In the genomic region with DNA sequence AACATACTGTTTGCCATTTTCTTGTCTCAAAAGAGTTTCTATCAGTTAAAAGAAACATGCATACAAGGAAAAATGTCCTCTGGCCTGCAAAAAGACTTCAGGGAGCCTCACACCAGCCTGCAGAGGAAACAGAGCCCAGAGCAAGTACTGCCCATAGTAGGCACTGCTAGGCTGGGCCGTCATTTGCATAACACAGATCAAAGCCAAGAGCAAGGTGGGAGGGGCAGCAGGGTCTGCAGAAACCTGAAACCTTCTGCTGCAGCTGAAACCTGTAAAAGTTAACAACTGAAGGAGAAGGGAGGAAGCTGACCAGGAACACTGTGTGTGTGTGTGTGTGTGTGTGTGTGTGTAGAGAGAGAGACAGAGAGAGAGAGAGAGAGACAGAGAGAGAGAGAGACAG, we compare ENCODE assay signal across 24 mouse cellular contexts.
DNase-seq lines count a peak whose midpoint lies in the region; ATAC-seq and TF ChIP-seq lines count a peak whose summit lies in the region.
"Had no signal": no experiment of that assay in that cellular context is flagged by ENCODE, and none has a peak within 500 bp of the region (broad histone marks: within the 10 kb centered on the region; RNA-seq: fewer than 3 reads in every experiment).

No protein-coding gene starts in this region.

- H3K9ac ChIP-seq in kidney, embryonic 15.5 days: no peak overlapping the region
- no peak overlapping the region for H3K9ac ChIP-seq in embryonic facial prominence, embryonic 11.5 days (replicated peaks; ENCODE audit: low read length)
- H3K9ac ChIP-seq: heart, embryonic 15.5 days; hindbrain, embryonic 15.5 days; intestine, embryonic 15.5 days; liver, postnatal 0 days; neural tube, embryonic 15.5 days had no signal

- no peaks in the 10 kb centered on the region for H3K27me3 ChIP-seq in kidney, embryonic 15.5 days
- H3K27me3 ChIP-seq in embryonic facial prominence, embryonic 11.5 days (ENCODE audit: control insufficient read depth, insufficient read depth, low read length): no peaks in the 10 kb centered on the region
- H3K27me3 ChIP-seq: heart, embryonic 15.5 days; hindbrain, embryonic 15.5 days; intestine, embryonic 15.5 days; neural tube, embryonic 15.5 days had no signal

- no peak overlapping the region for H3K4me3 ChIP-seq in kidney, embryonic 15.5 days (replicated peaks)
- H3K4me3 ChIP-seq in embryonic facial prominence, embryonic 11.5 days (ENCODE audit: low read depth, low read length): no peak overlapping the region
- H3K4me3 ChIP-seq: heart, embryonic 15.5 days; hindbrain, embryonic 15.5 days; intestine, embryonic 15.5 days; neural tube, embryonic 15.5 days had no signal

- no peak overlapping the region for H3K4me2 ChIP-seq in kidney, embryonic 15.5 days
- H3K4me2 ChIP-seq in embryonic facial prominence, embryonic 11.5 days (ENCODE audit: low read depth, low read length): no peak overlapping the region
- H3K4me2 ChIP-seq: heart, embryonic 15.5 days; hindbrain, embryonic 15.5 days; intestine, embryonic 15.5 days; liver, embryonic 11.5 days; midbrain, embryonic 11.5 days; neural tube, embryonic 15.5 days had no signal

- no peak for TF ChIP-seq POLR2A in brain, embryonic 14.5 days (IDR thresholded peaks at IDR 0.05; ENCODE audit: borderline replicate concordance, extremely low read depth, insufficient read depth, insufficient read length, poor library complexity, severe bottlenecking)

- H3K27ac ChIP-seq in kidney, embryonic 15.5 days: no peak overlapping the region
- H3K27ac ChIP-seq in embryonic facial prominence, embryonic 11.5 days (replicated peaks; ENCODE audit: low read depth, low read length): no peak overlapping the region
- H3K27ac ChIP-seq: heart, embryonic 15.5 days; hindbrain, embryonic 15.5 days; intestine, embryonic 15.5 days; macrophage; neural tube, embryonic 15.5 days had no signal

- no peak for DNase-seq in kidney, adult 11 months
- peak; percentile 0 for DNase-seq in brain, embryonic 14.5 days (ENCODE audit: low read depth)
- DNase-seq in embryonic facial prominence, embryonic 11.5 days (ENCODE audit: low spot score): peak; percentile 1
- DNase-seq in heart, postnatal 25 days (ENCODE audit: low spot score): no peak
- no peak for DNase-seq in heart, adult 18-20 months
- DNase-seq in cerebellum, adult 11-12 months: no peak
- DNase-seq: adrenal gland, postnatal 25 days; cerebellum, postnatal 10 days; gastrocnemius, postnatal 36 days; heart, postnatal 4 days; left cerebral cortex, postnatal 4 days; liver, postnatal 0 days; right cerebral cortex, adult 18-20 months; thymus, adult 18-20 months; thymus, postnatal 4 days had no signal

- intact Hi-C loops in heart, postnatal 25 days (cut with DNase I): no loop called here

- H3K9me3 ChIP-seq in kidney, embryonic 15.5 days (replicated peaks): no peaks in the 10 kb centered on the region
- no peaks in the 10 kb centered on the region for H3K9me3 ChIP-seq in embryonic facial prominence, embryonic 11.5 days (replicated peaks; ENCODE audit: control insufficient read depth, low read length)
- H3K9me3 ChIP-seq: heart, embryonic 15.5 days; hindbrain, embryonic 15.5 days; intestine, embryonic 15.5 days; neural tube, embryonic 15.5 days had no signal

- WGBS in kidney, embryonic 15.5 days: 6% methylated on average over 1 of the region's 1 CpGs
- 10% methylated on average over 1 of the region's 1 CpGs for WGBS in embryonic facial prominence, embryonic 11.5 days

- H3K4me1 ChIP-seq in kidney, embryonic 15.5 days: no peaks in the 10 kb centered on the region
- H3K4me1 ChIP-seq in embryonic facial prominence, embryonic 11.5 days (ENCODE audit: control insufficient read depth, insufficient read depth, low read length): no peaks in the 10 kb centered on the region
- H3K4me1 ChIP-seq: heart, embryonic 15.5 days; hindbrain, embryonic 15.5 days; intestine, embryonic 15.5 days; neural tube, embryonic 15.5 days had no signal

- ATAC-seq in kidney, embryonic 15.5 days (replicated peaks; ENCODE audit: low FRiP score): peak; percentile 71; the same call in 1 of the 2 replicates
- no peak for ATAC-seq in embryonic facial prominence, embryonic 11.5 days (replicated peaks; ENCODE audit: insufficient number of reproducible peaks, low FRiP score, low TSS enrichment, low read depth)
- ATAC-seq: intestine, embryonic 15.5 days; liver, postnatal 0 days; lung, postnatal 0 days had no signal

- no peaks in the 10 kb centered on the region for H3K36me3 ChIP-seq in kidney, embryonic 15.5 days
- no peaks in the 10 kb centered on the region for H3K36me3 ChIP-seq in embryonic facial prominence, embryonic 11.5 days (replicated peaks; ENCODE audit: control insufficient read depth, insufficient read depth, low read depth, low read length)
- H3K36me3 ChIP-seq: heart, embryonic 15.5 days; hindbrain, embryonic 15.5 days; intestine, embryonic 15.5 days; neural tube, embryonic 15.5 days had no signal

- no peak for TF ChIP-seq CTCF in brain, embryonic 14.5 days (IDR thresholded peaks at IDR 0.05; ENCODE audit: borderline replicate concordance, extremely low read depth, insufficient read depth, insufficient read length)

Comparison
In these comparisons a context has a peak if more than half of its experiments do, and no peak if none do; other contexts are left out.
1. DNase-seq: peak in brain, embryonic 14.5 days (single experiment) and embryonic facial prominence, embryonic 11.5 days (single experiment); none in kidney, adult 11 months (single experiment), heart, postnatal 25 days (single experiment), heart, adult 18-20 months (0 of 2) and cerebellum, adult 11-12 months (single experiment).